Mouse (Mus musculus) heart, adult 2 months (tissue): Measurements from ENCODE around the gene Vdac1.

ENCODE experiments used
- CTCF ChIP-seq: fragments of 200-600 bp; IDR thresholded peaks from 2 replicates; pipeline ENCODE4 v1.8.1; 2022; ENCODE audit warnings: antibody characterized with exemption, mild to moderate bottlenecking, moderate library complexity
- EP300 ChIP-seq: fragments of 200-500 bp; IDR thresholded peaks from 2 replicates; pipeline ENCODE4 v1.6.1; 2011; ENCODE audit warnings: low read depth, low read length, control low read depth; ENCODE audit not compliant: insufficient read depth
- POLR2A ChIP-seq: fragments of 200-500 bp; IDR thresholded peaks from 2 replicates; pipeline ENCODE4 v1.6.1; 2011; ENCODE audit warnings: mild to moderate bottlenecking, low read depth, low read length, control low read depth; ENCODE audit not compliant: insufficient read depth

DNA sequence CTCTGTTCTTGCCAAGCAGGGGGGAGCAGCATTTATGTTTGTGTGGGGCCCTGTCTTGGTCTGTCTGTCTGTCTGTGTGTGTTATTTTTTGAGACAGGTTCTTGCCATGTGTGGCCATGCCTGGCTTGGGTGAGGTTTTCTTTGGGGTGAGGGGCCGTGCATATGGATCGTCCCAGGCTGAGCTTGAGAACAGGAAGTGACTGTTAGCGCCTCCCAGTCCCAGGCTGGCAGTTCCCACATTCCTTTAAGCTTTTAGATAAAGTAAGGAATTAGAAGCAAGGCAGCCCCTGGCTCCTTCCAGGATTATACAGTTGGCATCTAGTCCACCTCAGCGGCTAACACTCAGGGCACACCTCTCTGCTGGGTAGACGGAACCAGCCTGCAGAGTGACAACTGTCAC lies 48.7 kb downstream of the Vdac1 start:
- TF ChIP-seq CTCF (no peak), POLR2A (no peak), EP300 (no peak)
